Mouse (Mus musculus): ENCODE data around the gene P2rx4. TPM values are rescaled to one million over a fixed set of nuclear protein-coding genes. Genes with fewer than 3 reads are reported as not detected.

The P2rx4 gene
- polyA plus RNA-seq (2017; shearing (Covaris generic)) = 42.5 TPM

GRCm38 (mm10) chr5:122707276-122708181 lies at the start of gene P2rx4:
Gene P2rx4 (plus strand): TSS chr5:122707544.

Other genes starting within 250 kb of the P2rx4 start
- 7.2 TPM for gene Atp2a2, start 205.3 kb upstream of the P2rx4 start, polyA plus RNA-seq (2017; shearing (Covaris generic))
- 4.3 TPM for gene Ift81, start 93.0 kb upstream of the P2rx4 start, polyA plus RNA-seq (2017; shearing (Covaris generic))
- 176 TPM for gene P2rx7, start 63.6 kb upstream of the P2rx4 start, polyA plus RNA-seq (2017; shearing (Covaris generic))
- gene Camkk2, start 71.9 kb downstream of the P2rx4 start, polyA plus RNA-seq (2017; shearing (Covaris generic)) = 10.6 TPM
- gene Anapc5, start 113.8 kb downstream of the P2rx4 start, polyA plus RNA-seq (2017; shearing (Covaris generic)) = 295 TPM
- 42.8 TPM for gene Rnf34, start 142.5 kb downstream of the P2rx4 start, polyA plus RNA-seq (2017; shearing (Covaris generic))